26 mouse cellular contexts compared by ENCODE assay signal in the genomic region with DNA sequence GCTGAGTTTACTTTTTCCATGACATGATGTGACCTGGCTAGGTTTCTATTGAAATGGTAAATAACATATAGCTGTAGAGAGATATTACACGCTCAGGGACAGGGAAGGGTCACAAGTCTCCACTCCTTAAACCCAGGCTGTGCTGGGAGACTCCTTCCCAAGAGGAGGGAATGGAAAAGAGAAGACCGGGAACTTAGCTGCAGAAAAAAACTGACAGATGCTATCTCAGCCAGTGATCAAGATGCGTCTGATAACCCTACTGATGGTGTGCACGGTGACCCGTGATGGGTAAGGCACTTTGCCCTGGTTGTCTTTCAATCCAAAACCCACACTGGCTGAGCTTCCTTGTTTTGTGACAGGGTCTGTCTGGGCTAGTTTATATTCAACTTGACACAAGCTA.
"Had no signal": no experiment of that assay in that cellular context is flagged by ENCODE, and none has a peak within 500 bp of the region (broad histone marks: within the 10 kb centered on the region; RNA-seq: fewer than 3 reads in every experiment).

No protein-coding gene starts in this region.

- H3K27ac ChIP-seq: gastrocnemius, adult 2 months; heart, adult 2 months; hindbrain, embryonic 10.5 days; hindbrain, embryonic 12.5 days; hindbrain, embryonic 14.5 days; intestine, embryonic 15.5 days; kidney, embryonic 15.5 days; layer of hippocampus, adult 2 months; left cerebral cortex, adult 2 months; limb, embryonic 10.5 days; limb, embryonic 12.5 days; liver, embryonic 13.5 days; liver, embryonic 15.5 days had no signal

- H3K27me3 ChIP-seq: intestine, embryonic 15.5 days had no signal

- DNase-seq: gastrocnemius, adult 2 months; gastrocnemius, postnatal 10 days; gastrocnemius, postnatal 25 days; heart, postnatal 10 days; heart, postnatal 4 days; kidney, postnatal 10 days; kidney, postnatal 4 days; liver; liver, embryonic 13.5 days; liver, postnatal 0 days had no signal

- H3K4me3 ChIP-seq: gastrocnemius, adult 2 months; heart, adult 2 months; heart, embryonic 12.5 days; hindbrain, embryonic 10.5 days; hindbrain, embryonic 12.5 days; intestine, embryonic 15.5 days; kidney, embryonic 15.5 days; layer of hippocampus, adult 2 months; left cerebral cortex, adult 2 months; limb, embryonic 10.5 days; limb, embryonic 12.5 days; liver, embryonic 13.5 days; liver, embryonic 15.5 days had no signal

- H3K4me1 ChIP-seq: intestine, embryonic 15.5 days had no signal

- H3K4me2 ChIP-seq: heart, embryonic 12.5 days; hindbrain, embryonic 12.5 days; hindbrain, embryonic 14.5 days; intestine, embryonic 15.5 days; kidney, embryonic 15.5 days; limb, embryonic 12.5 days; liver, embryonic 11.5 days; liver, embryonic 13.5 days; liver, embryonic 15.5 days had no signal

- H3K9ac ChIP-seq: heart, embryonic 12.5 days; hindbrain, embryonic 12.5 days; hindbrain, embryonic 14.5 days; intestine, embryonic 15.5 days; kidney, embryonic 15.5 days; limb, embryonic 12.5 days; liver, embryonic 13.5 days; liver, embryonic 15.5 days; liver, postnatal 0 days had no signal

- H3K36me3 ChIP-seq: heart, embryonic 12.5 days; hindbrain, embryonic 10.5 days; hindbrain, embryonic 12.5 days; intestine, embryonic 15.5 days; kidney, embryonic 15.5 days; limb, embryonic 10.5 days; limb, embryonic 12.5 days; liver, embryonic 13.5 days; liver, embryonic 15.5 days had no signal

- ATAC-seq: hindbrain, embryonic 16.5 days; inflammation-experienced regulatory T-cells, adult 6 months; intestine, embryonic 15.5 days; intestine, postnatal 0 days; liver, postnatal 0 days had no signal

- H3K9me3 ChIP-seq: hindbrain, embryonic 10.5 days; hindbrain, embryonic 12.5 days; intestine, embryonic 15.5 days; kidney, embryonic 15.5 days; limb, embryonic 10.5 days; limb, embryonic 12.5 days; liver, embryonic 13.5 days; liver, embryonic 15.5 days had no signal
